Mouse (Mus musculus) adrenal gland (tissue): ENCODE results near the gene Asf1b.

Experiments
- intact Hi-C: fragments of 180-260 bp; cut with DNase I; formaldehyde crosslinking; loops from one replicate; pipeline ENCODE4 v1.15.1; 2025
- long read RNA-seq, 2 experiments: library from polyadenylated mRNA; unstranded; transcript quantifications; one replicate each; pipeline ENCODE4 v2.0.0; 2020; ENCODE audit warnings: borderline replicate concordance in 1 of 2; ENCODE audit not compliant: insufficient replicate concordance in 1 of 2

The Asf1b gene
- long read RNA-seq, experiment 1, partial matches to known transcripts, result 0 of 2 reads
- long read RNA-seq, experiment 1, other reads (novel, unspliced or antisense), result 1 of 2 reads
- long read RNA-seq, experiment 2, partial matches to known transcripts, result 0 of 4 reads
- long read RNA-seq, experiment 2, other reads (novel, unspliced or antisense), result 0 of 4 reads

DNA sequence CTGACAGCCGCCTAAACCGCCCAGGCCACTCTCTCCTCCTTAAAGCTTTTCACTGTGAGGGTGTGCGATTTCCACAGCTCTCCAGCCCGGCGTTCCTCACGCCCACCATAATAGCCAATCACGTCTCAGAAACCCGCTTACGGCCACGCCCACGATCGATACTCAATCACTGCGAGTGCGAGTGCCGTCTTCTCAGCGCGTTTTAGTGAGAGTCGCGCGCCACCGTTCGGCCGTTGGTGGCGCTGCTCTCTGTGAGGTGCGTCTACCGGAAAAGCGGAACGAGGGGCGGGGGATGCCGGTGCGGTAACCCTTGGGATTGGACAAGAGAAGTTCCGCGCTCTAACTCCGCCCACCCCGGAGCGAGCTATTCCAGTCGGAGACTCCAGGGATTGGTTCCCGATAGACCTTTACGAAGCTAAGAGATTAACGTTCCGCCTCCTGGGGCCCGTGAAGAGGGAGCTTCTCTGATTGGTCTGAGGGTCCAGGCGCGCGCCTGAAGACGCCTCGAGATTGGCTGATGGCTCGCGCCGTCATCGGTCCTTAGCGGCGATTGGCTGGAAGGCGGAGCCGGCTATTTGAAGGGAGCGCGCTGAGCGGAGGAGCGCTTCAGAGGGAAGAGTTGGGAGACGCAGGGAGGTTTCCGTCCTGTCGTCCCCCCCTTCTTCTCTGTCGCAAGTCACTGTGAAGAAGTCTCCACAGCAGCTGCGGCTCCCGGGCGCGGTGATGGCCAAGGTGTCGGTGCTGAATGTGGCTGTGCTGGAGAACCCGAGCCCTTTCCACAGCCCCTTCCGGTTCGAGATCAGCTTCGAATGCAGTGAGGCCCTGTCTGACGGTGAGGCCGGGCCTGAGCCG lies at the start of gene Asf1b, which contains the start of gene Gm10644:
Gene Asf1b, plus strand, starts transcription at position 402 of the 852 bp plus-strand sequence.
Gene Gm10644, minus strand, starts transcription at position 100 of the 852 bp plus-strand sequence.
- intact Hi-C loops, result loop anchor here (5.0 to 10.0 kb wide), 3 partner anchors 47 to 231 kb away; partner anchors contain the start of gene 1700067K01Rik

DNA sequence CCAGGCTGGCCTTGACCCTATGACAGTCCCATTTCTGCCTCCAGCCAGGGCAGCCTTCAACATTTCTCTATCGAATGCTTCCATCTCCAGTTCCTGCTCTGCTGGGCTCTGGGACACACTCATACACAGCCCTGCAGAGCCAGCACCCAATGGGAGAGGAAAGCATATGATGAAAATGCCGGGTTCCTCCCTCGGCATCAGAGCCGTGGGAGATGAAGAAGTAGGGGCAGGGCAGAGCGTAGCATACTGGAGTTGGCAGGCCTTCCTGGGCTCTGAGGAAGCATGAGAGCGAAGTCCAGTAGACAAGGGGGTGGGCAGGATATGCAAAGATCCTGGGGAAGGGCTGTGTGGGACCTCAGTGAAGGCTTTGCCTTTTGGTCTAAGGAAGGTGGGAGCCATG lies 46.7 kb upstream of the Asf1b start:
- intact Hi-C loops, result no loop called here

DNA sequence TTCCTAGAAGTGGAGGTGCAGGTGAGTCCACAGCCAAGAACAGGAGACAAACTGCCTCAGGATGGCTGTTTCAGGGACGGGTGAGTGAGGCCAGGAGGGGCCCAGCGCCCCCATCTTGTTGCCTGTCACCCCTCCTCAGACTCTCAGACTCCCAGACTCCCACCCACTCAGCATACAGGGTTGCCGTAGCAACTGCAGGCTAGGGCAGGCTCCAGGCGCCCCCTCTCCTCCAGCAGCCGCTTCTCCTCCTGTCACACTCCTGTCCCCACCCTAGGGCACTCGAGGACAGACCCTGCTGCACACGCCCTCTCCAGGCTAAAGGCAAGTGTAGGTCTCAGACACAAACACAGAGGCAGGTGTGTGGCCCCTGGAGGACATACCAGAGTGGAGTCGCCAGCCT lies 46.0 kb upstream of the Asf1b start:
- intact Hi-C loops, result no loop called here

DNA sequence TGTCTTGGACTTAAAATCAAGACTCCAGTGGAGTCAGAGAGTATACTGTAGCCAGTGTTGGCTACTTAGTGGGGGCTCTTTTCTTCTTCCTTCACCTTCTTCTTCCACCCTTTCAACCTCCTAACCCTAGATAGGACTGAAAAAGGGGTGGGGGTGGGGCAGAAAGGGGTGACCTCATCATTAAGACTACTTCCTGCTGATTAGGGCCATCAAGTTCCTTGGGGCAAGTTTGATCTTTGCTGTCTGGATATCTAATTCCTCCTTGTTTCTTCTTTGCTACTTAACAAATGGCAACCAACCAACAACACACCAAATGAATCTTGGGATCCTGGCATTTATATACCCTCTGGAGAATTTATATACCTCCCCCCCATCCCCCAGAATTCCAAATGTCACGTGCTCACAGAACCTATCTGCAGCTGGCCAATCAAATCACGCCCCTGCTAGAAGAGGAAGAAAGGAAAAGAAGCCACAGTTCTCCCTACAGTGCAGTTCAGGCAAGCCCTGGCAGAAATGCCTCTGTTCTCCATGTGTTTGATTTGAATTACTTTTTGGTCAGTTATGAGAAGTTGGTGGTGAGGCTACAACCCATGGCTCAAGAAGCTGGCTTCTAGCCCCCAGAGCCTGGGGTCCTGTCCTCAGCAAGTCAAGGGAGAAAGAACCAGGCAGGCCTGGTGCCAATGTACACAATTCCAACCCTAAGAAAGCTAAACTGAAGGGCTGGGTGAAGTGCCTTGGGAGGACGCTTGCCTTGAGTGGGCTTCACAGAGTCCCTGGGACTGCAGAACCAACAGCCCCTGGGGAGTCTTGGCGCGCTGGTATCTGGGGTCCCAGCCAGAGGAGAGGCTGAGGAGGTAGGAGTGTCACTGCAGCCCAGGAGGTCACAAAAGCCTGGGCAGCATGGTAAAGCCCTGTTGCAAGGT lies 43.2 kb upstream of the Asf1b start:
- intact Hi-C loops, result no loop called here

DNA sequence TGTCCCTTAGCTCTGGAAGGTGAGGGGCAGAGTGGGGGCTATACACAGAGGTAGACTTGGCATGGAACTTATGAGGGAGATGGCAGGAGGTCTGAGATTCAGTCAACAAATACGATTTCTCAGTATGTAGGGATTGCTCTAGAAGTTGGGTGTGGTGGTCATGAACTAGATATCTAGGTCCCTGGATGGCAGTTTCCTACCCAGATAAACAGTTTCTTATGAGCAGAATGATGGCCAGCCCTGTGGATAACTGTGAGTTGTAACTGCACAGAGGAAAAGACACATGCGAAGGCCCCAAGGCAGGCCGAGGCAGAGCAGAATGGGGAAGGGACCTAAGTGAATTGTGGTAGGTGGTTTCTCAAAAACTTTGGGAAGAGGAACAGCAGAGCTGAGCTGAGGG lies 41.1 kb upstream of the Asf1b start:
- intact Hi-C loops, result no loop called here

DNA sequence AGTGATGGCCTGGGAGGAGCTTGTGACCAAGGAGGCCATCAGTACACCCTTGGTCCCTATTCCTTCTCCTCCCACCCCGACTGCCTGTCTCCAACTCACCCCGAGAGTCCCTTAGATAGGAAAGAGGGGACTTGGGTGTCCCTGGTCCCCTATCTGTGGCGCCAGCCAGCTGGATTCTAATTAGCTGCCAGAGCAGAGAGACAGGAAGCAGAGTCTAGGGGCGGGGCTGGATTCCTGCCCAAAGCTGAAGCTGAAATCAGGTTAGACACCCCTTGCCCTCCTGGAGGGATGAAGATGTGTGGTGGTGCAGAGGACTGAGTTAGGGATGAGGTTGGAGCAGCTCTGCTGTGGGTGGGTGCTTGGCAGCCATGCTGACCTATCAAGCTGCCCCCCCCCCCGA lies 40.4 kb upstream of the Asf1b start:
- intact Hi-C loops, result no loop called here

DNA sequence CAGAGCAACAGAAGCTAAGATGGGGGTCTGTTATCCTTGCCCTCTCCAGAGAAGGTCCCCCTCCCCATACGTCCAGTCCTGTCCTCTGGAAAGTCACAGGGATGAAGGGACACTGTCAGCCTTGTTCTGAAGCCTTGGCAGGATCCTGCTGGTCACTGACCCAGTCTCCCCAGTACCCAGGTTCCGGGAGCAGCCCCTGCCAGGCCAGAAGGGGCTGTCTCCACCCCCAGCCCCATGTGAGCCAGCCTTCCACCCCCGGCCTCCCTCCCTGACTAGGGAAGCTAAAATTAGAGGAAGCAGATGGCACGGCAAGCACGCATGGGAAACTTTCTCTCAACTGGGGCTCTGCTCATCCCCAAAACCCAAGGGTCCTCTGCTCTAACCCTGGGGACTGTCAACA lies 39.3 kb upstream of the Asf1b start:
- intact Hi-C loops, result no loop called here

DNA sequence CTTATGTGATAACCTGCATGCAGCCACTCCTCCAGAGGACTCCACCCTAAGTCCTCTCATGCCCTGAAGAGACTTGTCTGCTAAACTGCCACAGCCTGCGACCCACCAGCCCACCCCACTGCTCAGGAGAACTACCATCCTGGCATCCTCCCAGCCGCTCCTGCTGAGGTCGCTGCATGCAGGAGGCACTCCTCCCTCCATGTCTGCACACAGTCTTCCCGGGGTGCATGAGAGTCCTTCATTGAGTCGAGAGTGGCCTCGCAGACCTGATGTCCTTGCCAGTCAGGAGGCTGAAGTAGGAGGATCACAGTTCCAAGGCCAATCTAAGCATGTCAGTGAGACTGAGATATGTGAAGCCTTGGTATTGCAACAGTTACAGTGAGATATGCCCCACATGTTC lies 37.7 kb upstream of the Asf1b start:
- intact Hi-C loops, result no loop called here

DNA sequence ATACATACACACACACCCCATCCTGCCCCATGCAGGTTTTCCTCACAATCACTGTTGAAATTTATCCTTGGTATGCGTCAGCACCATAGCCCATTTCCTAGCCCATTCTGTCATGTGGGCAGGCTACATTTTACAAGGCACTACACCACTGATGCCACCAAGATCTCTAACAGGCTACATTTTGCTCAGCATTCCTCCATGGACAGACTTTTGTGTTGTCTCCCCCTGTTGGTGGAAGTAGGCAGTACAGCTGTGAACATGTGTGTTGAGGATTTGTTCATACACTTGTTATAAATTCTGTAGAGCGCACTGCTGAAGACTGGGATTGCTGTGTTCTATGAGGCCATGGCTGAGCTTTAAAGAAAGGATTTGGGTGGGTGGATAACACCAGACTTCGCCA lies 33.7 kb upstream of the Asf1b start:
- intact Hi-C loops, result loop anchor here (2.0 kb wide), 1 partner anchor 25 kb away; no protein-coding TSS in a partner anchor

DNA sequence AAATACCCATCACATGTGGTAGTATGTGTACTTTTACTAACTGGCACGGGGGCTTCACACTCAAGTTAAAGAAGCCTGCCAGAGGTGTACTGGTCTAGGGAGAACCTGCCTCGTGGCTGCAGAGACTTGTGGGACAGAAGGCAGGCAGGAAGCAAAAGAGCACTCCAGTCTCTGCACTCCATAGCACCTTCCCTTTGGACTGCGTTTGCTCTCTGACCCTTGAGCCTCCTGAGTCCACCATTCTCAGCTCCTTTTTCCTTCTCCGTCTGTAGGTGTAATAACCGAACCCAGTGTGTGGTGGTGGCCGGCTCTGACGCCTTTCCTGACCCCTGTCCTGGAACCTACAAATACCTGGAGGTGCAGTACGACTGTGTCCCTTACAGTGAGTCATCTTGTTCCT lies 32.6 kb upstream of the Asf1b start:
- intact Hi-C loops, result no loop called here

DNA sequence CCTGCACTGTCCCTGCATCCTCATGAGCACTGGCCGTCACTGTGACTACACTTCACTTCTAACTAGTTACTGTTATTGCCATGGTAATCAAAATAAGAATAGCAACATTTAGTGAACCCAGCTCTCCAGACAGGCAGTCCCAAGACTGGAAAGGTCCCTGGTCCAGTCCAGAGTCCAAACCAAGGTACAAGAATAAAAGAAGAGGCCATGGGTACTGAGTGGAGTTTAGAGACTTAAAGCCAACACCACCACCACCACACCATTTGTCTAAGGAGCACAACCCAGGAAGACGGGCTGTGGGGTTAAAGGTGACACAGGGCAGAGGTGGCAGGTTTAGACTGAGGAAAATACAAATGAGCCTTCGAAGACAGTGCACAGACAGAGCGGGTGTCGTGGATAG lies 30.7 kb upstream of the Asf1b start:
- intact Hi-C loops, result no loop called here

DNA sequence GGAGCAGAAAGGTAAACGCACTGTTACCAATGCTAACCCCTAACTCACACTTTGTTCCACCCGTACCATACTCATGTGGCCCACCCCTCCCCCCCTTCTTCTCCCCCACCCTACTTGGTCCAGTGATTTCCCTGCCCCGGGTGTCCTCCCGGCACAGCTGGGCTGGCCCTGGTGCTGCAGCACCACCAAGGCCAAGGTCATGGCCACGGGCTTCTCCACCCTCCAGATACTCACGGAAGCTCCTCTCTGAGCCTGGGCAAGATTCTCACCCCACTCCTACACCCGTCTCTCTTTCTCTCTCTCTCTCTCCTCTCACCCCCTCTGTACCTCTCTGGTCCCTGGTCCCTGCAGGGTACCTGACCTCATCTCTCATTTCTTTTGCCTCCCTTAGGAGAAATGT lies 29.0 kb upstream of the Asf1b start:
- intact Hi-C loops, result no loop called here

DNA sequence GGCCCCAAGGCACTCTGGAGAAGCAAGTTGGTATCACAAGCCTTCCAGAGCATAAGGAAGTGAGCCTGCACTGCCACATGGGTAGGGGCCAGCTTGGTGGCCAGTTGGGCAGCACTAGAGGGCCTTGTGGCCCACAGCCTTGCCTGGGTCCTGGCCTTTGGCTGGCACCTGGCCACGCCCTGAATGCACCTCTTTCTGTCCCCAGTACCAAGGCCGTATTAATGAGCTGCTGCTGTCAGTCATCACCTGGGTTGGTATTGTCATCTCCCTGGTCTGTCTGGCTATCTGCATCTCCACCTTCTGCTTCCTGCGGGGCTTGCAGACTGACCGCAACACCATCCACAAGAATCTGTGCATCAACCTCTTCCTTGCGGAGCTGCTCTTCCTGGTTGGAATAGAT lies 21.1 kb upstream of the Asf1b start:
- intact Hi-C loops, result no loop called here

DNA sequence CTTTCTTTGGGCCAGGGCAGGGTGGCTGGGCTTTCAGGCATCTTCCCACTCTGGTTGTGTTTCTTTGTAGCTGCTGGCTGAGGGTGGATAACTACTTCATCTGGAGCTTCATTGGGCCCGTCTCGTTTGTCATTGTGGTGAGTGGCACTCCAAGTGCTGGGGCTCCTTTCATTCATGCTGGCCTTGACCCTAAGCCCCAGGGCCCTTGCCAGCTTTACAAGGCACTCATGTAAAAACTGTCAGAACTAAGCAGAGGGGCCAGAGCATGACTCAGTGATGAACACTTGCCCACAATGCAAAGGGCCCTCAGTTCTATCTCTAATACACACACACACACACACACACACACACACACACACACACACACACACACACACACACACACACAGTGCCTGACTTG lies 20.3 kb upstream of the Asf1b start:
- intact Hi-C loops, result no loop called here

DNA sequence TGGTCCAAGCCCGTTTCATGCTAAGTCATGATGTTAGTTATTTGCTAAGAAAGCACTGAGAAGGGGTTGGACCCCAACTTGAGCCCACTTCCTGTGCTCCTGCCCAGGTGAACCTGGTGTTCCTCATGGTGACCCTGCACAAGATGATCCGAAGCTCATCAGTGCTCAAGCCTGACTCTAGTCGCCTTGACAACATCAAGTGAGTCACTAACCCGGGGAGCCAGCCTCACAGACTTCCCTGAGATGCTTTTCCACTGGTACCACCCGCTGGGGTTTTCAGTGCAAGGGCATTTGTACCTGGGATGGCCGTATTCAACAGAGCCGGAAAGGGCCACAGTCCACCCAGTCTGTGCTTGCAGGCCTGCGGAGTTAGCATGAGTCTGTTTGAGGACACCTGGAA lies 19.9 kb upstream of the Asf1b start:
- intact Hi-C loops, result no loop called here

DNA sequence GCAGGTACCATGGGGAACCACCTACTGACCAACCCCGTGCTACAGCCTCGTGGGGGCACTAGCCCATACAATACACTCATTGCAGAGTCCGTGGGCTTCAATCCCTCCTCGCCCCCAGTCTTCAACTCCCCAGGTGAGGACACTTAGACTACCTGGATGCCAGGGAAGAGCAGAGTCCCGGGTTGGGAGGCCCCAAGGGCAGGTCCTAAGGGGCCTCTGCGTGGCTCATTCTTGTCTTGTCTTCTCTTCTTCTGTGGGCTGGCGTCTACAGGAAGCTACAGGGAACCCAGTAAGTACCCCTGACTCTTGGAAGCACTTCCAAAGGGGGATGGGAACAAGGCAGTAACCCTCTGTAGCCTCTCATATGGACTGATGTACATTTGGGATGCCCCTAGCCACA lies 17.7 kb upstream of the Asf1b start:
- intact Hi-C loops, result no loop called here

DNA sequence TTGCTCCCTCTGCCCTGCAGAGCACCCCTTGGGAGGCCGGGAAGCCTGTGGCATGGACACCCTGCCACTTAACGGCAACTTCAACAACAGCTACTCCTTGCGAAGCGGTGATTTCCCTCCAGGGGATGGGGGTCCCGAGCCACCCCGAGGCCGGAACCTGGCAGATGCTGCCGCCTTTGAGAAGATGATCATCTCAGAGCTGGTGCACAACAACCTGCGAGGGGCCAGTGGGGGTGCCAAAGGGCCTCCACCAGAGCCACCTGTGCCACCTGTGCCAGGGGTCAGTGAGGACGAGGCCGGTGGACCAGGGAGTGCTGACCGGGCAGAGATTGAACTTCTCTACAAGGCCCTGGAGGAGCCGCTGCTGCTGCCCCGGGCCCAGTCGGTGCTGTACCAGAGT lies 17.0 kb upstream of the Asf1b start:
- intact Hi-C loops, result no loop called here

DNA sequence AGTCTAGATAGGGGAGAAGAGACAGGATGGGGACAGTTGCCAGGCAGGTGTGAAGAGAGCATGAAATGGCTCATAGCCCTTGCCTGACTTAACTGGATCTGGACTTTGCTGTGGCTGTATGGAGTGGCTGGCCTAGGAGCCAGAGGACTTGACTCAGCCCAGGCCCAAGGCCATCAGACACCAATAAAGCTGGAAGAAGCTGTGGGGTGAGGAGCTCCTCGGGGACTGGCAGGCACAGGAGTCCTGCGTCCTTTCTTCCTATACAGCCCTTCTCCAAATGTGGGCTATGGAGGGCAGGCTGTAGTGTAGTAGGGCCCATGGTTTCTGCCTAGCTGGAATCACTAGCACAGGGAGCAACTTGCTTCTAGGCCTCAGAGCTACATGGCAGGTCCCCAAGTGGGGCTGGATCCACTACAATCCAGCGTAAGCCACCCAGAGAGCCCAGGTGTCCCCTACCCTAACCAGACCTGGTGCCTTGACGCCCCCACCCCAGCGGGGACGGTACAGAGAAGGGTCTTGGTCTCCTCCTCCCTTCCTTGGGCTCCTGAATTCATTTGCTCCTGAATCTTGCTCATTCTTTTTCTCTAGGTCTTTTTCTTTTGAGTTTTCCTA lies 14.1 kb upstream of the Asf1b start:
- intact Hi-C loops, result no loop called here

DNA sequence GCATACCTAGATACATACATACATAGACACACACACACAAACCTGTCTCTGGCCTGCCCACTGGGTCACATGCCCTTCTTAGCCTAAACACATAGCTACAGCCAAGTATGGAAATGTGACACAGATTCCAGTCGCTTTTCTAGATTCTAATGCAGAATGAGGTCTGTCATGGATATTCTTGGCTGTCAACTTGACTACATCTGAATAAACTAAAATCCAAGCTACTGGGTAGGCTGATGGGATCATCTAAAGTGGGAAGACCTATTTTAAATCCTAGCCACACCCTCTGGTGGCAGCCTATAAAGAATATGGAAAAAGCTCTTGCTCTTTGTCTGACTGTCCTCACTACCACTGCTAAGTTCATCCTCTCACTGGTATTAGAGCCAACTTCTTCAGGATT lies 12.9 kb upstream of the Asf1b start:
- intact Hi-C loops, result no loop called here

DNA sequence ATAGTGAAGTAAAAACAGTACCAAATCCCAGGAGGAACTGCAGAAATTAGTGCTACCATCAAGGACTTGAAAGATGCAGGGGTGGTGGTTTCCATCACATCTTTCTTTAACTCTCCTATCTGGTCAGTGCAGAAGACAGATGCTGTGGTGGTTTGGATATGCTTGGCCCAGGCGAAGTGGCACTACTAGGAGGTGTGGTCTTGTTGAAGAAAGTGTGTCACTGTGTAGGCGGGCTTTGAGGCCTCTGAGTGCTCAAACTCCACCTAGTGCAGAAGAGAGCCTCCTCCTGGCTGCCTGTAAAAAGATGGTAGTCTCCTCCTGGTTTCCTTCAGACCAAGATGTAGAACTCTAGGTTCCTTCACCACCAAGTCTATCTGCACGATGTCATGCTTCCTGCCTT lies 9.8 kb upstream of the Asf1b start:
- intact Hi-C loops, result no loop called here

DNA sequence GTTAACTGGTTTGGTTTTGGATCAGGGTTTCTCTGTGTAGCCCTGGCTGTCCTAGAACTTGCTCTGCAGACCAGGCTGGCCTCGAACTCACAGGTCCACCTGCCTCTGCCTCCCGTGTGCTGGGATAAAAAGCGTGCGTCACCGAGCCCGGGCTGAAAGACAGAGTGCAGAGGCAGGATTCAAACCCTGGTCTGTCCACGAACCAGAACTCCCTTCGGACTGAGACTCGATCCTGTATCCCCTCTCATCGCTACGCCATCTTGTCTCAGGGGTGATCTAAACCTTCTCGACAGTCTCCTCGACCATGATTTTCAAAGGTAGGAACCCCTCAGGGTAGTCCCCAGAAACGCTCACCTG lies 580 bp upstream of the Asf1b start:
- intact Hi-C loops, result loop anchor here (5.0 to 10.0 kb wide), 4 partner anchors 48 to 230 kb away; partner anchors contain the start of genes 1700067K01Rik and Adgrl1

DNA sequence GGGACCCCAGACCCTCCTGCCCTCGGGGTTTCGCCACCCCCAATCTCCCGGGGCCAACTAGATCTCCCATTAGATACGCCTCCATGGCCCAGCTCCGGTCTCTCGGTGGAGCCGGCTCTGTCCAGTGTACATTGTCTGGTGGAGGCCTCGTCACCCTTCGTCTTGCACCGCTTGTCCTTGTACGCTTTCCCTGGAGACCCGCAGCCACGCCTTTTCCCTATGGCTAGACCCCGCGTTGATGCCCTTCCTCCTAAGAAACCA lies 581 bp downstream of the Asf1b start:
- intact Hi-C loops, result loop anchor here (5.0 to 10.0 kb wide), 3 partner anchors 46 to 231 kb away; partner anchors contain the start of gene 1700067K01Rik
